Mouse (Mus musculus) hindbrain, embryonic 13.5 days (tissue): ENCODE measurements around the gene Amy2a3. TPM values are rescaled to one million over a fixed set of nuclear protein-coding genes. Genes with fewer than 3 reads are reported as not detected.
"Not testable (repeated sequence)": the region's sequence is repeated elsewhere in the genome, so short reads cannot be mapped to it uniquely, and the experiment has no call there.

Experiments used
- ATAC-seq: fragments of 200-750 bp; cut with Nextera tagmentation; 2 replicates; pipeline ENCODE4 v1.8.0; 2017; ENCODE audit warnings: moderate TSS enrichment; ENCODE audit not compliant: low FRiP score
- H3K27ac ChIP-seq: fragments of 300-500 bp; sonication (generic); 2 replicates; pipeline ENCODE4 v1.5.1; 2015; ENCODE audit warnings: inconsistent platforms, mild to moderate bottlenecking, moderate library complexity
- H3K27me3 ChIP-seq: fragments of 300-500 bp; sonication (generic); 2 replicates; pipeline ENCODE4 v1.6.1; 2015; ENCODE audit warnings: mild to moderate bottlenecking, inconsistent platforms
- H3K36me3 ChIP-seq: fragments of 300-500 bp; sonication (generic); 2 replicates; pipeline ENCODE4 v1.6.1; 2015; ENCODE audit warnings: mild to moderate bottlenecking, inconsistent platforms
- H3K4me1 ChIP-seq: fragments of 300-500 bp; sonication (generic); replicated peaks from 2 replicates; pipeline ENCODE4 v1.6.1; 2015; ENCODE audit warnings: inconsistent platforms
- H3K4me2 ChIP-seq: fragments of 300-500 bp; sonication (generic); 2 replicates; pipeline ENCODE4 v1.6.1; 2015; ENCODE audit warnings: inconsistent platforms, mild to moderate bottlenecking, moderate library complexity
- H3K4me3 ChIP-seq: fragments of 300-500 bp; sonication (generic); 2 replicates; pipeline ENCODE4 v1.5.1; 2015; ENCODE audit warnings: mild to moderate bottlenecking, inconsistent platforms
- H3K9ac ChIP-seq: fragments of 300-500 bp; sonication (generic); 2 replicates; pipeline ENCODE4 v1.6.1; 2015; ENCODE audit warnings: mild to moderate bottlenecking, inconsistent platforms
- H3K9me3 ChIP-seq: fragments of 300-500 bp; sonication (generic); 2 replicates; pipeline ENCODE4 v1.6.1; 2016; ENCODE audit warnings: inconsistent platforms
- WGBS: fragments of 180-500 bp; shearing (Covaris S2); methylation state at CpG from one replicate; pipeline ENCODE4 v1.1.7; 2015; 5-methylcytosine and 5-hydroxymethylcytosine counted together
- polyA plus RNA-seq: library from polyadenylated mRNA; unstranded; fragments of >200 nt; fragmentation: Nextera tagmentation; extraction: Ambion mirVana; gene quantifications from 2 replicates; pipeline ENCODE4 v1.2.1, GENCODE M21; 2015

Gene Amy2a3
- polyA plus RNA-seq: 0.31 TPM in 1 of 2 replicates, not detected in the other

DNA sequence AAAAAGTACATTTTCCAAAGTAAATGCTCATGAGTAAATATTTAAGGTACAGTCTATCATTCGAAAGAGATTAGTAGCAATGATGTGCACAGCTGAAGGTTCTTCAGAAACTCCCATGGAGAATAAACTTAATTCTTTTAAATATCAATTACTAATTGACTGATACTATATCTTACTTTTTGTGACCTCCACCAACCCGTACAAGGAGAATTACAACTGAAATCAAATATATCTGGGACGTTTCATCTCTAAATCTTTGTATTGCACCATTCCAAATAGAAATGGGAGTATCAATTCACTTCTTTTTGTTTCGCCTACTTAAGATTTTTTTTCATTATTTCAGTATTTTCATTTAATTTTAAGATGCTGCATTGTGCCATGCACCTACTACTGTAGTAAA, at the start of gene Amy2a3:
Gene Amy2a3, minus strand, starts transcription at position 101 of the 400 bp plus-strand sequence.
- not testable (repeated sequence) for H3K4me1 ChIP-seq, ATAC-seq, H3K27ac ChIP-seq, H3K4me2 ChIP-seq, H3K4me3 ChIP-seq, H3K36me3 ChIP-seq, H3K9me3 ChIP-seq, H3K9ac ChIP-seq, H3K27me3 ChIP-seq
- no CpG with 5 or more reads among the region's 4 CpGs for WGBS

DNA sequence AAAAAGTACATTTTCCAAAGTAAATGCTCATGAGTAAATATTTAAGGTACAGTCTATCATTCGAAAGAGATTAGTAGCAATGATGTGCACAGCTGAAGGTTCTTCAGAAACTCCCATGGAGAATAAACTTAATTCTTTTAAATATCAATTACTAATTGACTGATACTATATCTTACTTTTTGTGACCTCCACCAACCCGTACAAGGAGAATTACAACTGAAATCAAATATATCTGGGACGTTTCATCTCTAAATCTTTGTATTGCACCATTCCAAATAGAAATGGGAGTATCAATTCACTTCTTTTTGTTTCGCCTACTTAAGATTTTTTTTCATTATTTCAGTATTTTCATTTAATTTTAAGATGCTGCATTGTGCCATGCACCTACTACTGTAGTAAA, 32.7 kb upstream of the Amy2a3 start, which contains the start of gene Amy2a2:
Gene Amy2a2, minus strand, starts transcription at position 101 of the 400 bp plus-strand sequence.
- H3K9me3 ChIP-seq, H3K27me3 ChIP-seq, H3K27ac ChIP-seq, ATAC-seq, H3K4me1 ChIP-seq, H3K36me3 ChIP-seq, H3K9ac ChIP-seq, H3K4me3 ChIP-seq, H3K4me2 ChIP-seq: not testable (repeated sequence)
- no CpG with 5 or more reads among the region's 4 CpGs for WGBS

DNA sequence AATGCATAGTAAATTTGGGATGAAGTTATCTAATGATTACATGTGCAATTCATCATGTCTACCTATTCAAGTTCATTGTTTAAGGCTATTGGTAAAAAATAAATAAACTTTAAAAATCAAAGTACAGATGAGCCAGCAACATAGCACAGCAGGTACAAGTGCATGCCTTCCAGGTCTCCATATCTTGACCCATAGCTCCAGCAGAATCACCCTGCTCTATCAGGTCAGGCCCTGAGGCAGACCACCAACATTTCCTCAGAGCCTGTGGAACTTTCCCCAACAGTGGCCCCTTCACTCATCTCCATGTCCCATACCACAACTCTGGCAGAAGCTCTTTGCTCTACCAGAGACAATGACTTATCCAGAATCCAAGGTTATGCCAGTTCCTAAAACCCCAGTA, 21.6 kb upstream of the Amy2a3 start:
- H3K9me3 ChIP-seq, ATAC-seq, H3K4me3 ChIP-seq, H3K27me3 ChIP-seq, H3K4me1 ChIP-seq, H3K36me3 ChIP-seq, H3K27ac ChIP-seq, H3K4me2 ChIP-seq, H3K9ac ChIP-seq: not testable (repeated sequence)

DNA sequence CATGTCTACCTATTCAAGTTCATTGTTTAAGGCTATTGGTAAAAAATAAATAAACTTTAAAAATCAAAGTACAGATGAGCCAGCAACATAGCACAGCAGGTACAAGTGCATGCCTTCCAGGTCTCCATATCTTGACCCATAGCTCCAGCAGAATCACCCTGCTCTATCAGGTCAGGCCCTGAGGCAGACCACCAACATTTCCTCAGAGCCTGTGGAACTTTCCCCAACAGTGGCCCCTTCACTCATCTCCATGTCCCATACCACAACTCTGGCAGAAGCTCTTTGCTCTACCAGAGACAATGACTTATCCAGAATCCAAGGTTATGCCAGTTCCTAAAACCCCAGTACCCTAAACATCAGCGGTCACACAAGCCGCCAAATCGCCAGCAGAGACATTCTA, 10.9 kb downstream of the Amy2a3 start:
- ATAC-seq, H3K27me3 ChIP-seq, H3K9ac ChIP-seq, H3K4me3 ChIP-seq, H3K36me3 ChIP-seq, H3K4me1 ChIP-seq, H3K9me3 ChIP-seq, H3K27ac ChIP-seq, H3K4me2 ChIP-seq: not testable (repeated sequence)
- no CpG with 5 or more reads among the region's 3 CpGs for WGBS

DNA sequence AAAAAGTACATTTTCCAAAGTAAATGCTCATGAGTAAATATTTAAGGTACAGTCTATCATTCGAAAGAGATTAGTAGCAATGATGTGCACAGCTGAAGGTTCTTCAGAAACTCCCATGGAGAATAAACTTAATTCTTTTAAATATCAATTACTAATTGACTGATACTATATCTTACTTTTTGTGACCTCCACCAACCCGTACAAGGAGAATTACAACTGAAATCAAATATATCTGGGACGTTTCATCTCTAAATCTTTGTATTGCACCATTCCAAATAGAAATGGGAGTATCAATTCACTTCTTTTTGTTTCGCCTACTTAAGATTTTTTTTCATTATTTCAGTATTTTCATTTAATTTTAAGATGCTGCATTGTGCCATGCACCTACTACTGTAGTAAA, 32.5 kb downstream of the Amy2a3 start, which contains the start of gene Amy2a4:
Gene Amy2a4, minus strand, starts transcription at position 101 of the 400 bp plus-strand sequence.
- H3K27ac ChIP-seq, H3K36me3 ChIP-seq, H3K4me1 ChIP-seq, H3K4me3 ChIP-seq, H3K27me3 ChIP-seq, H3K4me2 ChIP-seq, ATAC-seq, H3K9me3 ChIP-seq, H3K9ac ChIP-seq: not testable (repeated sequence)
- WGBS: no CpG with 5 or more reads among the region's 4 CpGs

DNA sequence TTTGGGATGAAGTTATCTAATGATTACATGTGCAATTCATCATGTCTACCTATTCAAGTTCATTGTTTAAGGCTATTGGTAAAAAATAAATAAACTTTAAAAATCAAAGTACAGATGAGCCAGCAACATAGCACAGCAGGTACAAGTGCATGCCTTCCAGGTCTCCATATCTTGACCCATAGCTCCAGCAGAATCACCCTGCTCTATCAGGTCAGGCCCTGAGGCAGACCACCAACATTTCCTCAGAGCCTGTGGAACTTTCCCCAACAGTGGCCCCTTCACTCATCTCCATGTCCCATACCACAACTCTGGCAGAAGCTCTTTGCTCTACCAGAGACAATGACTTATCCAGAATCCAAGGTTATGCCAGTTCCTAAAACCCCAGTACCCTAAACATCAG, 43.6 kb downstream of the Amy2a3 start:
- H3K27ac ChIP-seq, H3K9ac ChIP-seq, ATAC-seq, H3K4me3 ChIP-seq, H3K36me3 ChIP-seq, H3K4me1 ChIP-seq, H3K4me2 ChIP-seq, H3K9me3 ChIP-seq, H3K27me3 ChIP-seq: not testable (repeated sequence)

DNA sequence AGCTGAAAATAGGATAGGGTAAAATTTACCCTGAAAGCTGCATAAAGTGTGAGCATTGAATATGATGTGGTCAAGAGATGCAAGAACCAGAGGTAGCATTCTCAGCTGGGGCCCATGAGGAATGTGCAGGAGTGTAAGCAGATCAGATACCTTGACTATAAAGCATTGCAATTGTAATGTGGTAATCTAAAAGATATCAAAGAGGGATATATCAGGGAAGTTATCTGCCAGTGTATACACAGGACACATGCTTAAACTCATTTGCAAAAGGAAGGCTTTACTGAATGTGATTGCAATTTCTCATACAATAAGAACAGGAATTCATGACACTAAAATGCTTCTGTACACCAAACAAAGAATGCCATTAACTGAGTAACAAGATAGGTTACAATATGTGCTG, 44.3 kb downstream of the Amy2a3 start:
- H3K4me1 ChIP-seq, H3K36me3 ChIP-seq, H3K4me2 ChIP-seq, H3K9me3 ChIP-seq, H3K27ac ChIP-seq, H3K4me3 ChIP-seq, ATAC-seq, H3K27me3 ChIP-seq, H3K9ac ChIP-seq: not testable (repeated sequence)

Other genes starting within 250 kb of the Amy2a3 start
- gene Amy2a5, start 65.2 kb downstream of the Amy2a3 start, polyA plus RNA-seq: not detected in 2 replicates
- 0.31 TPM in 1 of 2 replicates, not detected in the other for gene Amy2a4, start 32.6 kb downstream of the Amy2a3 start, polyA plus RNA-seq
- gene Amy2a2, start 32.6 kb upstream of the Amy2a3 start, polyA plus RNA-seq: 0.31 TPM in 1 of 2 replicates, not detected in the other
- gene Amy2a1, start 208.4 kb upstream of the Amy2a3 start, polyA plus RNA-seq: 4.2 TPM in 1 of 2 replicates, not detected in the other